Mouse (Mus musculus): ENCODE data around the gene Fancd2. TPM values are rescaled to one million over a fixed set of nuclear protein-coding genes. Genes with fewer than 3 reads are reported as not detected.

Gene Fancd2
- polyA plus RNA-seq, 1 experiment from 2014 or later: 3.0 TPM

DNA sequence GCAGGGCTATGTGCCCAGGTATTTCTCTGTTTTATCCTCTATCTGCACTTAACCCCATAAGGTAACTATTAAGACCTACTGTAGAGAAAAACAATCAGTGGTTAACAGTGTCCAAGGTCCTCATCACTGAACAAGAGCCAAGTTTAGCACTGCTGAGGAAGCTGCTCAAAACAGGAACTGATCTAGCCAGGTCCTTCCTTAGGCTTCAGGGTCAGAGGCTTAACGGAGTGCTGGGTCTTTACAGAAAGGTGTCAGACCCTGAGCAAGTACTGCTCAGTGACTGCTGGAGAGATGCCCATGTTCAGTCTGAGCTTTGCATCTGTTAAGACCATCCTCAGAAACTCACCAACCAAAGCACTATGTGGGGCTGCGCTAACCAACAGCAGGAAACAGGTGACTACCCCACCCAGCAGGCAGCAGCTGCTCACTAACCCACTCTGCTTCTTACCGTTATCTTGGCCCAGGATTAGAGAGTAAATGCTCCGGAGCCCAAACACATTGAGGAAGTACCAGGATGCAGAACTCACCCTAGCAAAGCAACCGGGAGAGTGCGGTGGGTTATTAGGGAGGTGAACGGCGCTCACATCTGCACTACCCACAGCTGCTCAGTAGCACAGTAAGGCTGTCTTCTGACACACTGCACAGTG, 13.9 kb upstream of the Fancd2 start:
- DNase-seq (ENCODE audit: low spot score): no peak
- H3K4me2 ChIP-seq (ENCODE audit: low read length): no peak overlapping the region
- 98% methylated on average over 8 of the region's 8 CpGs for WGBS
- H3K9me3 ChIP-seq (replicated peaks; ENCODE audit: low read length): no peaks in the 10 kb centered on the region
- TF ChIP-seq CTCF (IDR thresholded peaks at IDR 0.05; ENCODE audit: low read depth): no peak
- H3K9ac ChIP-seq (ENCODE audit: low read depth, low read length): no peak overlapping the region
- no peak overlapping the region for H3K4me3 ChIP-seq (replicated peaks; ENCODE audit: low read depth, low read length)
- no peaks in the 10 kb centered on the region for H3K4me1 ChIP-seq (replicated peaks; ENCODE audit: insufficient read depth, low read length)
- no peak overlapping the region for H3K27ac ChIP-seq
- peaks cover 77% of the 10 kb centered on the region for H3K36me3 ChIP-seq (ENCODE audit: insufficient read depth, low read length)
- no peaks in the 10 kb centered on the region for H3K27me3 ChIP-seq (ENCODE audit: insufficient read depth, low read length)
- no peak for ATAC-seq (replicated peaks; ENCODE audit: low FRiP score, low read depth)

DNA sequence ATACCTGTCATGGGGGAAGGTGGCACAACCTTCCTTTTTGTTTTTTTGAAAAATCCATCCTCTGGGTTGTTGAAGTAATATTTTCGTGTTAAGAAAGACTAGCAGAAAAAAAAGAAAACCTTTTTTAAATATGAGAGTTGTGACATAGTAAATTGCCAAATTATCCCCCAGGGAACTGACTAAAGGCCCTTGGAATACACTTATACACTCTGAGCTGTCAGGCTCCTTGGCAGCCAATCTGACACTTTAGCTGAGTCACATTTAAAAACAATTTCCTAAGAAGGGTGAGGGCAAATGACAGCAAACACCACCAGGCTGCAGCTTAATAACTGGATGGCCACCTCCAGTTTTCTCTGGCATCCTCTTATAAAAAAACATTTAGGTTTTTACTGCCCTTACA, 9.2 kb upstream of the Fancd2 start:
- DNase-seq (ENCODE audit: low spot score) (no peak), ATAC-seq (replicated peaks; ENCODE audit: low FRiP score, low read depth) (no peak)
- Histone ChIP-seq H3K27me3 (ENCODE audit: insufficient read depth, low read length) (no peaks in the 10 kb centered on the region), H3K4me1 (replicated peaks; ENCODE audit: insufficient read depth, low read length) (no peaks in the 10 kb centered on the region), H3K9me3 (replicated peaks; ENCODE audit: low read length) (no peaks in the 10 kb centered on the region), H3K4me3 (replicated peaks; ENCODE audit: low read depth, low read length) (no peak overlapping the region), H3K36me3 (ENCODE audit: insufficient read depth, low read length) (peaks cover 50% of the 10 kb centered on the region), H3K27ac (no peak overlapping the region), H3K4me2 (ENCODE audit: low read length) (no peak overlapping the region), H3K9ac (ENCODE audit: low read depth, low read length) (no peak overlapping the region)
- WGBS: 86% methylated on average over 1 of the region's 1 CpGs
- TF ChIP-seq CTCF (IDR thresholded peaks at IDR 0.05; ENCODE audit: low read depth): no peak

DNA sequence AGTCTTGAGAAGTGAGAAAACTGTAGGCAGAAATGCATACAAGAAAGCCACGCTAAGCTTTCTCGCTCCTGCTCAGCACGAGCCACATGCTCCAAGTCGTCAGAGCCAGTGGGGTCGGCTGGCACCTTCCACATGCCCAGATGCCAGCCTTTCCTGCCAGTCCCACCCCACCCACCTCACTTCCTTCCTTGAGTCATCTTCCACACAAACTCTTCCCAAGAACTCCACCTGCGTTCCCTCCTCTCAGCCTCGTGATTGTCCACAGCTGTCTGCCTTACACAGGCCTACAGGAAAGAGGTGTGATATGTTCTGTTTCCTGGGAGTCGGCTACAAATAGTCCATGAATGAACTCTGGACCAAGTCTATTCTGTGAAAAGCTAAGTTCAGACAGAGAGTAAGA, 8.1 kb upstream of the Fancd2 start:
- TF ChIP-seq CTCF (IDR thresholded peaks at IDR 0.05; ENCODE audit: low read depth): no peak
- 75% methylated on average over 8 of the region's 8 CpGs for WGBS
- Histone ChIP-seq H3K36me3 (ENCODE audit: insufficient read depth, low read length) (peaks cover 40% of the 10 kb centered on the region), H3K4me2 (ENCODE audit: low read length) (no peak overlapping the region), H3K4me1 (replicated peaks; ENCODE audit: insufficient read depth, low read length) (no peaks in the 10 kb centered on the region), H3K27ac (no peak overlapping the region), H3K4me3 (replicated peaks; ENCODE audit: low read depth, low read length) (no peak overlapping the region), H3K9me3 (replicated peaks; ENCODE audit: low read length) (no peaks in the 10 kb centered on the region), H3K27me3 (ENCODE audit: insufficient read depth, low read length) (no peaks in the 10 kb centered on the region), H3K9ac (ENCODE audit: low read depth, low read length) (no peak overlapping the region)
- DNase-seq (ENCODE audit: low spot score): no peak
- no peak for ATAC-seq (replicated peaks; ENCODE audit: low FRiP score, low read depth)

DNA sequence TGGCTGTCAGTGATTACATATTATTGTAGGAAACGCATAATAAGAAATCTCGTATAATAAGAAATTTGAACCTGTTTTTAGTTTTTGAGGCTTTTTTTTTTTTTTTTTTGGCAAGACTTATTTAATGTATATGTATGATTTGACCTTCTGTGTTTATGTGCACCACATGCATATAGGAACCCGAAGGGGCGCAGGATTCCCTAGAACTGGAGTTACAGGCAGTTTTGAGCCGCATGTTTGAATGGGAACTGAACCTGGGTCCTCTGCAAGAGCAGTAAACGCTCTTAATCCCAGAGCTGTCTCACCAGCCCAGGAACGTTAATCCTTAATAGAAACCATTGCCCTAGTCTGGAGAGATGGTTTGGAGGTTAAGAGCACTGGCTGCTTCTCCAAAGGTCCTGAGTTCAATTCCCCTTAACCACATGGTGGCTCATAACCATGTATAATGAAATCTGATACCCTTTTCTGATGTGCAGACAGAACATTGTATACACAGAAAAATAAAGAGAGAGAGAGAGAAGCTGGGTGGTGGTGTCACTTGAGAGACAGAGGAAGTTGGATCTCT, 440 bp downstream of the Fancd2 start:
- 3% methylated on average over 7 of the region's 7 CpGs for WGBS
- Histone ChIP-seq H3K9ac (ENCODE audit: low read depth, low read length) (peak overlapping the region; percentile 78), H3K27me3 (ENCODE audit: insufficient read depth, low read length) (no peaks in the 10 kb centered on the region), H3K4me2 (ENCODE audit: low read length) (peak overlapping the region; percentile 64), H3K4me1 (replicated peaks; ENCODE audit: insufficient read depth, low read length) (peaks cover 3% of the 10 kb centered on the region; the same call in 1 of the 2 replicates), H3K36me3 (ENCODE audit: insufficient read depth, low read length) (no peaks in the 10 kb centered on the region), H3K9me3 (replicated peaks; ENCODE audit: low read length) (no peaks in the 10 kb centered on the region), H3K4me3 (replicated peaks; ENCODE audit: low read depth, low read length) (peak overlapping the region; percentile 89), H3K27ac (no peak overlapping the region)
- TF ChIP-seq CTCF (IDR thresholded peaks at IDR 0.05; ENCODE audit: low read depth): no peak
- no peak for ATAC-seq (replicated peaks; ENCODE audit: low FRiP score, low read depth)
- DNase-seq (ENCODE audit: low spot score): peak; percentile 3

DNA sequence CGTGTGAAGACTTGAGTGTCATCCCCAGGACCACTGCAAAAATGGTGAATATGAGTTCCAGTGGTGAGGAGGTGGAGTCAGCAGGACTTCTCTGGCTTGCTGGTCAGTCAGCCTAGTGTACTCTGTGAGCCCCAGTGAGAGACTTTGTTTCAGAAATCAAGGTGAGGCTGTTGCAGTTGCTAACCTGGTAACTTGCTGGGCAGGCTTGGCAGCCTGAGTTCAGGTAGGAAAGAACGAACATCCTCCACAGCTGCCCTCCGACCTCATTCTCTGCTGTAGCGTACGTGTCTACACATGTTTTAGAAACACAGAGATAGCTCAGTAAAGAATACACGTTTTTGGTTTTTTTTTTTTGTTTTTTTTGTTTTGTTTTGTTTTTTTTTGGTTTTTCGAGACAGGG, 3.4 kb downstream of the Fancd2 start:
- no peak overlapping the region for H3K9ac ChIP-seq (ENCODE audit: low read depth, low read length)
- no peak overlapping the region for H3K27ac ChIP-seq
- ATAC-seq (replicated peaks; ENCODE audit: low FRiP score, low read depth) (no peak), DNase-seq (ENCODE audit: low spot score) (no peak)
- H3K4me1 ChIP-seq (replicated peaks; ENCODE audit: insufficient read depth, low read length): peaks cover 3% of the 10 kb centered on the region; the same call in 1 of the 2 replicates
- H3K36me3 ChIP-seq (ENCODE audit: insufficient read depth, low read length): peaks cover 4% of the 10 kb centered on the region; the same call in 1 of the 2 replicates
- H3K4me3 ChIP-seq (replicated peaks; ENCODE audit: low read depth, low read length): no peak overlapping the region
- H3K9me3 ChIP-seq (replicated peaks; ENCODE audit: low read length): no peaks in the 10 kb centered on the region
- no peak overlapping the region for H3K4me2 ChIP-seq (ENCODE audit: low read length)
- no peak for TF ChIP-seq CTCF (IDR thresholded peaks at IDR 0.05; ENCODE audit: low read depth)
- WGBS: 88% methylated on average over 7 of the region's 7 CpGs
- H3K27me3 ChIP-seq (ENCODE audit: insufficient read depth, low read length): no peaks in the 10 kb centered on the region

DNA sequence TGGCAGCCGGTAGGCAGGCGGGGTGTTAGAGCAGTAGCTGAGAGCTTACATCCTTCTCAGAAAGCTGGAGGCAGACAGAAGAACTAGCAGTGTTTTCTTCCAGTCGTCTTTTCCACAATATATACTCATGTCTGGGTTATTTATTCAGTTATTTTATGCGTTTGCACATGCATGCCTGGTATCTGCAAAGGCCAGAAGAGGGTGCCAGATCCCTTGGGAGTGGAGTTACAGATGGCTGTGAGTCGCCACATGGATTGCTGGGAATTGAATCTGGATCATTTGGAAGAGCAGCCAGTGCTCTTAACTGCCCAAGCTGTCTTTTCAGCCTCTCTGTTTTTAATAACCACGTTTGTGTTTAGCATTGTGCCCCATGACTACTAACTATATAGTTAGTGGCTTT, 10.1 kb downstream of the Fancd2 start:
- 89% methylated on average over 6 of the region's 6 CpGs for WGBS
- H3K4me1 ChIP-seq (replicated peaks; ENCODE audit: insufficient read depth, low read length): no peaks in the 10 kb centered on the region
- H3K9ac ChIP-seq (ENCODE audit: low read depth, low read length): no peak overlapping the region
- no peaks in the 10 kb centered on the region for H3K9me3 ChIP-seq (replicated peaks; ENCODE audit: low read length)
- ATAC-seq (replicated peaks; ENCODE audit: low FRiP score, low read depth) (no peak), DNase-seq (ENCODE audit: low spot score) (no peak)
- H3K4me2 ChIP-seq (ENCODE audit: low read length): no peak overlapping the region
- H3K4me3 ChIP-seq (replicated peaks; ENCODE audit: low read depth, low read length): no peak overlapping the region
- H3K27ac ChIP-seq: no peak overlapping the region
- no peaks in the 10 kb centered on the region for H3K27me3 ChIP-seq (ENCODE audit: insufficient read depth, low read length)
- peaks cover 4% of the 10 kb centered on the region; the same call in 1 of the 2 replicates for H3K36me3 ChIP-seq (ENCODE audit: insufficient read depth, low read length)
- TF ChIP-seq CTCF (IDR thresholded peaks at IDR 0.05; ENCODE audit: low read depth): peak; percentile 22; the same call in 1 of the 2 replicates

All from kidney, postnatal 0 days (tissue).